Mouse (Mus musculus): Measurements from ENCODE around the gene Zer1. TPM values are rescaled to one million over a fixed set of nuclear protein-coding genes. Genes with fewer than 3 reads are reported as not detected.

The Zer1 gene
- polyA plus RNA-seq, 1 experiment from 2014 or later, result 2.6 TPM

DNA sequence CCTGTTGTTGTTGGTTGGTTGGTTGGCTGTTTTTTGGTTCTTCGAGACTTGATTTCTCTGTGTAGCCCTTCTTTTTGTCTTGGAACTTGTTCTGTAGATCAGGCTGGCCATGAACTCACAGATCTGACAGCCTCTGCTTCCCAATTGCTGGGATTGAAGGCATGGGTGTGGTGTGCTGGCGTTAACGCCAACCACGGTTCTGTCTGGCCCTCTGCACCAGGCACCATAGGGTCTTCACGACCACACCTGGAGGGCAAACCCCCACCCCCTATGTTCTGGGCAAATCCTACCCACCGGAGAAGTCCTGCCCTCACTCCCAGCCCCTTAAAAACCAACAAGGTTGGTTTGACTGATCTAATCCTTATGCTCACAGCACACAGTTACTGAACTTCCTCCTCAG is 47.4 kb downstream of the Zer1 start:
- Histone ChIP-seq H3K9ac (ENCODE audit: low read depth, low read length) (peak overlapping the region; percentile 38; the same call in 1 of the 2 replicates), H3K4me2 (replicated peaks; ENCODE audit: low read depth) (peak overlapping the region; percentile 91), H3K4me1 (replicated peaks; ENCODE audit: control insufficient read depth, insufficient read depth, low read length) (no peaks in the 10 kb centered on the region), H3K27ac (ENCODE audit: low read depth, low read length) (no peak overlapping the region), H3K9me3 (ENCODE audit: control insufficient read depth) (no peaks in the 10 kb centered on the region), H3K4me3 (ENCODE audit: low read depth, low read length) (no peak overlapping the region), H3K36me3 (ENCODE audit: control insufficient read depth, insufficient read depth) (peaks cover 4% of the 10 kb centered on the region; the same call in 1 of the 2 replicates), H3K27me3 (replicated peaks; ENCODE audit: control insufficient read depth, insufficient read depth, low read length) (no peaks in the 10 kb centered on the region)
- TF ChIP-seq CTCF (IDR thresholded peaks at IDR 0.05; ENCODE audit: low read depth), result no peak
- WGBS, result 53% methylated on average over 6 of the region's 6 CpGs
- ATAC-seq, result peak; percentile 33

DNA sequence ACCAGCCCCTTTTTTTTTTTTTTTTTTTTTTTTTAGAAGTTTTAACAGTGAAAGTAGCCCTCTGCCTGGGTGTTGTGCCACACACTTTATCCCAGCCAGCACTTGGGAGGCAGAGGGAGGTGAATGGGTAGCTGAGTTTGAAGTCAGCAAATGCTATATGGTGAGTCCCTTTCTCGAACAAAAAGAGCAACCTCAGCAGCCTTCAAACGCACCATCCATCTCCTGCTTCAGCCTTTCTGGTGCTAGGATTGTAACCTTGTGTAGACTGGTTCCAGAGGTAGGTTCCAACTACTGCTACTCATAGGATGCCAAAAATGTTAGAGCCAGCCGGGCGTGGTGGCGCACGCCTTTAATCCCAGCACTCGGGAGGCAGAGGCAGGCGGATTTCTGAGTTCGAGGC is 47.9 kb downstream of the Zer1 start:
- no peaks in the 10 kb centered on the region for H3K9me3 ChIP-seq (ENCODE audit: control insufficient read depth)
- H3K9ac ChIP-seq (ENCODE audit: low read depth, low read length), result no peak overlapping the region
- no peak overlapping the region for H3K4me2 ChIP-seq (replicated peaks; ENCODE audit: low read depth)
- WGBS, result 92% methylated on average over 8 of the region's 9 CpGs
- no peaks in the 10 kb centered on the region for H3K27me3 ChIP-seq (replicated peaks; ENCODE audit: control insufficient read depth, insufficient read depth, low read length)
- no peaks in the 10 kb centered on the region for H3K4me1 ChIP-seq (replicated peaks; ENCODE audit: control insufficient read depth, insufficient read depth, low read length)
- ATAC-seq, result no peak
- no peak overlapping the region for H3K4me3 ChIP-seq (ENCODE audit: low read depth, low read length)
- no peak for TF ChIP-seq CTCF (IDR thresholded peaks at IDR 0.05; ENCODE audit: low read depth)
- no peak overlapping the region for H3K27ac ChIP-seq (ENCODE audit: low read depth, low read length)
- peaks cover 4% of the 10 kb centered on the region; the same call in 1 of the 2 replicates for H3K36me3 ChIP-seq (ENCODE audit: control insufficient read depth, insufficient read depth)

DNA sequence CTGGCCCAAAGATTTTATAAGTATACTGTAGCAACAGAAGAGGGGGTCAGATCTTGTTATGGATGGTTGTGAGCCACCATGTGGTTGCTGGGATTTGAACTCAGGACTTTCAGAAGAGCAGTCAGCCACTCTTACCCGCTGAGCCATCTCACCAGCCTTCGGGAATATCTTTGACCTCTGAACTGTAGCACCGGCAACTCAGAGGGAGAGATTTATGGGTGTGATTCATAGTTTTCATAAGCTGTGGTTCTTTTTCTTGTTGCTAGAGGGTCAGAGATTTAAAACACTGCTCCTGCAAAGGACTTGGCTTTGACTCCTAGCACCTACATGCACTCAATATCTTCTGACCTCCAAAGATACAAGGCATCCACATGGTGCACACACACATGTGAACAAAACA is 48.8 kb downstream of the Zer1 start:
- Histone ChIP-seq H3K9me3 (ENCODE audit: control insufficient read depth) (no peaks in the 10 kb centered on the region), H3K27me3 (replicated peaks; ENCODE audit: control insufficient read depth, insufficient read depth, low read length) (no peaks in the 10 kb centered on the region), H3K4me2 (replicated peaks; ENCODE audit: low read depth) (no peak overlapping the region), H3K36me3 (ENCODE audit: control insufficient read depth, insufficient read depth) (peaks cover 4% of the 10 kb centered on the region; the same call in 1 of the 2 replicates), H3K9ac (ENCODE audit: low read depth, low read length) (no peak overlapping the region), H3K4me1 (replicated peaks; ENCODE audit: control insufficient read depth, insufficient read depth, low read length) (no peaks in the 10 kb centered on the region), H3K4me3 (ENCODE audit: low read depth, low read length) (no peak overlapping the region), H3K27ac (ENCODE audit: low read depth, low read length) (no peak overlapping the region)
- 30% methylated on average over 3 of the region's 3 CpGs for WGBS
- no peak for ATAC-seq
- TF ChIP-seq CTCF (IDR thresholded peaks at IDR 0.05; ENCODE audit: low read depth), result no peak

DNA sequence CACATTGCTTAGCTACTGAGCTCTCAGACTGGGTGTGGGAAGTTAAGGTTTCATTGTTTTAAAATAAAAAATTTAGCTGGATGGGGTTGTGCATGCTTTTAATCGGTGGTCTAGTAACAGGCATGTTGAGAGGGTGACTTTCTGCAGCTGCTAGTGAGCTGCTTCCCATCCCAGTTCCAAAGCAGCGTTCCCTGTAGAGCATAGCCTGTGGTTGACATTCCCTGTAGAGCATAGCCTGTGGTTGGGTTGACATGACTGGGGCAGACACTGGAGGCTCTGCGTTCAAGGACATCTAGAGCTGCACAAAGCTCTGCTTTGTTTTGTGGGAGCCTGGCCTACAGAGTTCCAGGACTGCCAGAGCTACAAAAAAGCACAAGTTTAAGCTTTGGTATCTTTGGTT is 51.1 kb downstream of the Zer1 start:
- no peak for TF ChIP-seq CTCF (IDR thresholded peaks at IDR 0.05; ENCODE audit: low read depth)
- ATAC-seq, result no peak
- no peaks in the 10 kb centered on the region for H3K9me3 ChIP-seq (ENCODE audit: control insufficient read depth)
- no peaks in the 10 kb centered on the region for H3K4me1 ChIP-seq (replicated peaks; ENCODE audit: control insufficient read depth, insufficient read depth, low read length)
- H3K27me3 ChIP-seq (replicated peaks; ENCODE audit: control insufficient read depth, insufficient read depth, low read length), result no peaks in the 10 kb centered on the region
- H3K36me3 ChIP-seq (ENCODE audit: control insufficient read depth, insufficient read depth), result peaks cover 16% of the 10 kb centered on the region
- no peak overlapping the region for H3K4me3 ChIP-seq (ENCODE audit: low read depth, low read length)
- no peak overlapping the region for H3K27ac ChIP-seq (ENCODE audit: low read depth, low read length)
- 70% methylated on average over 3 of the region's 3 CpGs for WGBS
- no peak overlapping the region for H3K4me2 ChIP-seq (replicated peaks; ENCODE audit: low read depth)
- H3K9ac ChIP-seq (ENCODE audit: low read depth, low read length), result no peak overlapping the region

DNA sequence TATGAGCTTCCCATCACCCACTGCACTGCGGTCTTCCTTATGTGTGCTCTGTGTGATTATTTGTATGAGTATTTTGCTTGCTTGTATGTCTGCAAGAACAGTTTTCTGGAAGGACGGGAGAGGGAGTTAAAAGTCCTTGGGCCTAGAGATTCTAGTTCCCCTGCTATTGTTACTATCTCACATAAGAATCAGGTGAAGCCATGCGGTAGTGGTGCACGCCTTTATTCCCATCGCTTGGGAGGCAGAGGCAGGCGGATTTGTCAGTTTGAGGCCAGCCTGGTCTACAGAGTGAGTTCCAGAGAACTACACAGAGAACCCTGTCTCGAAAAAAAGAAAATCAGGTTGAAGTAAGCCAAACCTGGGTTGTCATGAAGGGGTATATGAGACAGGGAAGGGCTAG is 51.5 kb downstream of the Zer1 start:
- Histone ChIP-seq H3K4me3 (ENCODE audit: low read depth, low read length) (no peak overlapping the region), H3K27ac (ENCODE audit: low read depth, low read length) (no peak overlapping the region), H3K27me3 (replicated peaks; ENCODE audit: control insufficient read depth, insufficient read depth, low read length) (no peaks in the 10 kb centered on the region), H3K4me1 (replicated peaks; ENCODE audit: control insufficient read depth, insufficient read depth, low read length) (peaks cover 3% of the 10 kb centered on the region), H3K9me3 (ENCODE audit: control insufficient read depth) (no peaks in the 10 kb centered on the region), H3K4me2 (replicated peaks; ENCODE audit: low read depth) (no peak overlapping the region), H3K36me3 (ENCODE audit: control insufficient read depth, insufficient read depth) (peaks cover 16% of the 10 kb centered on the region), H3K9ac (ENCODE audit: low read depth, low read length) (no peak overlapping the region)
- no peak for TF ChIP-seq CTCF (IDR thresholded peaks at IDR 0.05; ENCODE audit: low read depth)
- WGBS, result 79% methylated on average over 7 of the region's 7 CpGs
- ATAC-seq, result no peak

DNA sequence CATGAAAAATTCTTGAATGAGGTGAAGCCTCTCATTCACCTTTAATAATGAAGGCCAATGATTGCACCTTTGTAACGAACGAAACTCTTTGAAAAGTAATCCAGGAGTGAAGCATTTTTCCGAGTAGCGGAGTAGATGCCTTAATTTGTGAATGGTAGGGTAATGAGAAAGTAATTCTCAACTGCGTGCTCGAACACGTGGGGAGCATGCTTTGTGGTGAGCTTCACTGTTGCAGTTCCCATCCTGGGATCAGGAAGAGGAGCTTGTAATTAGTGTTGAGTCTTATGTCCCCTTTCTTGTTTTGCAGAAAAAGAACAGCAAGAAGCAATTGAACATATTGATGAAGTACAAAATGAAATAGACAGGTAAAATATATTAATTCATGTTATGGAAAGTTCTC is 56.4 kb downstream of the Zer1 start:
- no peak overlapping the region for H3K27ac ChIP-seq (ENCODE audit: low read depth, low read length)
- H3K4me3 ChIP-seq (ENCODE audit: low read depth, low read length), result peak overlapping the region; percentile 99
- peak overlapping the region; percentile 94 for H3K4me2 ChIP-seq (replicated peaks; ENCODE audit: low read depth)
- peaks cover 16% of the 10 kb centered on the region for H3K36me3 ChIP-seq (ENCODE audit: control insufficient read depth, insufficient read depth)
- no peak for TF ChIP-seq CTCF (IDR thresholded peaks at IDR 0.05; ENCODE audit: low read depth)
- H3K9me3 ChIP-seq (ENCODE audit: control insufficient read depth), result no peaks in the 10 kb centered on the region
- ATAC-seq, result no peak
- H3K4me1 ChIP-seq (replicated peaks; ENCODE audit: control insufficient read depth, insufficient read depth, low read length), result peaks cover 17% of the 10 kb centered on the region
- 13% methylated on average over 7 of the region's 7 CpGs for WGBS
- H3K27me3 ChIP-seq (replicated peaks; ENCODE audit: control insufficient read depth, insufficient read depth, low read length), result no peaks in the 10 kb centered on the region
- H3K9ac ChIP-seq (ENCODE audit: low read depth, low read length), result peak overlapping the region; percentile 92; the same call in 1 of the 2 replicates

All from intestine, postnatal 0 days (tissue).